Mouse (Mus musculus): ENCODE results near the gene Calhm5.

Gene Calhm5

DNA sequence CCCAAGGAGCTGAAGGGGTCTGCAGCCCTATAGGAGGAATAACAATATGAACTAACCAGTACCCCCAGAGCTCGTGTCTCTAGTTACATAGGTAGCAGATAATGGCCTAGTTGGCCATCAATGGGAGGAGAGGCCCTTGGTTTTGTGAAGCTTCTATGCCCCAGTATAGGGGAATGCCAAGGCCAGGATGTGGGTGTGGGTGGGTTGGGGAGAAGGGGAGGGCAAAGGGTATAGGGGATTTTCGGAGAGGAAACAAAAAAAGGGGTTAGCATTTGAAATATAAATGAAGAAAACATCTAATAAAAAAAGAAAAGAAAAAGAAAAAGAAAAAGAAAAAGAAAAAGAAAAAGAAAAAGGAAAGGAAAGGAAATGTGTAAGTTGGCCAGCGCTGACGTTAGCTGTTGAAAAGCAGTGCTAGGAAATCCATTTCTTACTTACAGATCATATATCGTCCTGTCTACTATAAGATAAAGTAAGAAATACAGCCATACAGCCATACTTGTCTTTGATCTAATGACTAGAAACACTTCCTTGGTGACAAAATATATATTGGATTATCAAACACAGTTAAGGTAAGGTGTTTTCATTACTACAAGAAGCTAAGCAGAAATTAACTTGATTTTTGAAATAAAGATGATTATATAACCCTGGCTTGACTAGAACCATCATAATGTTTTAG lies 21.7 kb downstream of the Calhm5 start:
- intact Hi-C loops (cut with DNase I) = no loop called here

DNA sequence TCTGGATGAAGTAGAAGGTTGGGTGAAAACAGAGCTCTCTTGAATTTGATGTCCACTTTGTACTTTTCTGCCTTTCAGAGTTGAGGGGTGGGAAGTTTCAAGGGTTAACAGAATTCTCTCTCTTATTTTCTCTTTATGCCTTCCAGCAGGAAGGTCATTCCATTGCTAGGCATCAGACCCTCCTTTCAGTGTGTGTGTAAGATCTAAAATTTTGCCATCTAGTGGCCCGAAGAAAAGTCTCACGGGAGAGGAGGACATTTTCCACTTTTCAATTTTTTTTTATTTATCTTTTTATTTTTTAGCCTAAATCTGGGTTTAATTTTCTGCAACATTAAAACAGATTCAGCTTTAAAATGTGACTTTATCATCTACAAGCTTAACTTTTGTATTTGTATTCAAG lies 24.7 kb downstream of the Calhm5 start:
- intact Hi-C loops (cut with DNase I) = no loop called here

DNA sequence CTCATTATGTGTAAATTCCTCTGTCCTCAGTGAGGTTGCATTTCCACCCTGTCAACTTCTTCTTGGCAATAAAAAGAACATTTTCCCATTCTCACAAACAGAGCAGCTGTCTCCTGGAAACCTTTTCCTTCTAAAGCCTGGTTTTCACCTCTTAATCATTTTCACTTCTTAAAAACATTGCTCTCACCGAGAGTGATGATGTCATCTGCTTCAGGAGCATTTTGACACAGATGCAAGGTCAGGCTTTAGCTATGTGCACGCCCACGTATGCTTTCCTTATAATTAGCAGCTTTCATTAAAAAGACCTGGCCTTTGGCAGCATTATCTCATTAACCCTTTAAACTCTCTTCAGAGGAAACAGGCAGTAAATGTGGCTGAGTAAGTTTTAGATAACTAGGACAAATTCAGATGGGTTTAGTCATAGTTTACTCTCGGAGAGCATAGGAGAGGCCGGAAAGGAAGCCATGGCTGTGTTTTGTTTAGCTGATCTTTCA lies 25.3 kb downstream of the Calhm5 start:
- intact Hi-C loops (cut with DNase I) = no loop called here

DNA sequence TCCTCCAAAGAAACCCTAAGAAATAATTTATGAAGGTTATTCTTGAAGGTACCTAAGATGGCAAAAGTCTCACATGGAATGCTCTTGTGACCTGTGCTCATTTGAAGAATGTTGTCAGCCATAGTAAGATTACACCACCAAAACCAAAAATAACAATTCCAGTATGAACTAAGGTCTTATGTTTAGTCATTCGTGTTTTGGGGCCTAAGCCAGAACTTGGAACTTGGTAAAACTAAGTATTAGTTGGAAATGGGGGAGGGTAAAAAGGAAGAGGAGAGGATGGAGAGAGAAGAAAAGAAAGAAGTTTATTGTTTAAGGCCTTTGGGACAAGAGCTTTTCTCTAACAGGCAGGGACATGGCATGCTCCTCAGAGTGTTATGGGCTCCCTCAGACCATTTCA lies 26.7 kb downstream of the Calhm5 start:
- intact Hi-C loops (cut with DNase I) = no loop called here

DNA sequence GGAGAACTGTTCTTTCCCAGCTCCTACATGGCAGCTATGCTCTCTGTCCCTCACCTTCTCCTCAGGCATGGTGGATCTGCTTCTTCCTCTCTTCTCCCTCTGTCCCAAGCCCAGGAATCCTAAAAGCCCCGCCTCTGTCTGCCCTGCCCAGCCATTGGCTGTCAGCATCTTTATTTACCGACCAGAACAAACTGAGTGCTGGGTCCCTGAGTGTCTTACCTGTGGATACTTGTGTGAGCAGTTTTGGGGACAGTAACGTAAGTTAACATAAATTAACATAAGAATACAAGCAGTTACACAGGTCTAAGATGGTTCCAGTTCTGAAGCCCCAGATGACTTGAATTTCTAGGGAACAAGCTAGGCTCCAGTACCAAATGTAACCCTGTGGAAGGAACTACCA lies 29.7 kb downstream of the Calhm5 start:
- intact Hi-C loops (cut with DNase I) = no loop called here

DNA sequence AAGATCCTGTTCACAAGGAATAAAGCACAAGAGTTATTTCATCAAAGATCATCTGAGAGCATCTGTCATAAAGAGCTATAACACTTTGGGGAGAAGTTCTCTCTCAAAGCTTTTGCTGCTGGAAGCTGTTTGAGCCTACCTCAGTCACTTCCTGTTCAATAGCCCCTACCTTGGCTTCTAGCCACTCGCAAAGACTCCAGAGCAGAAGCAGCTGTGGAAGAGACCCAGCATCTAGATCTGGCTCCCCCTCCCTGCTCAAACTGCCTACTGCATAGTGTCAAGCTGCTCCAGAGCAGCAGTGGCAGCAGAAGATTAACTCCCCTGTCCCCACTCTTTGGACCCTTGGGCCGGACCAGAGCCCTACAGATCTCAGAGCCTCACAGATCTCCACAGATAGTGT lies 42.3 kb downstream of the Calhm5 start:
- intact Hi-C loops (cut with DNase I) = no loop called here

DNA sequence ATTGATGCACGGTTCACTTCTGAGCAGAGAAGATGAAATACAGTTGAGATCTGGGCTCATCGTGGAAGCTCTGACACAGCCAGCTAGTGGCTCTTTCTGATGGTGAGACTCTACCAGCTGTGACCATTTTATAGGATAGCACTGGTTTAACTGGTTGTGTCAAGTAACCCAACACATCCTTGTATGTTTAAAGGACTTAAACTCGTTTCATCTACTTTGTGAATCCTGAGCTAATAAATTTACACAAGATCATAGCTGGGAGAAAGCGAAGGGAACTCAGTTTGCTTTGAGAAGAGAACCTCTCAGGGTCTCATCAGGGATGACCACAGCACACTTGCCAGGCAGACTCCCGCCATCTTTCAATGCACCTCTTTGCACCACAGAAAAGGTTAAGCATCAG lies 52.1 kb downstream of the Calhm5 start, which contains the start of gene Calhm4:
Calhm4 (minus strand) TSS at position 101 of the 400 bp plus-strand sequence.
- intact Hi-C loops (cut with DNase I) = no loop called here

Data from adrenal gland (tissue).